Mouse (Mus musculus): ENCODE data around the gene Scn1a.

The Scn1a gene

DNA sequence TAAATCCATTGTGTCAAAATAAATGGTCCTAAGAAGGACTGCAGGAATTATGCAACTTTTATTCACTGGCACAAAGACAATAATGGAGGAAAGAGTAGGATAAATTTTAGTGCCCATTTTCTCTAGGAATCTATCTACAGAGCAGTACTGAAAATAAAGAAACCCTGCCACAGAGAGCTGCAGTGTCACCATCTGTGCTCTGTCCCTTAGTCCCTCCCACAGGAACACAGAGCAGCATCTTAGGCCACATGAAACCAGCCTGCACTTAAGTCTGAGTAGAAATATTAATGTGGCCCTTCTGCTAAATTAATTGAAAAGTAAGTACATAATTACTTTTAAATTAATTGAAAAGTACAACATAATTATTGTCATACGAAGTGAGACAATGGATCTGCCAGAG, 196.6 kb downstream of the Scn1a start:
- 80% methylated on average over 1 of the region's 1 CpGs for WGBS

- 76% methylated on average over 1 of the region's 1 CpGs for WGBS
Observed at GRCm38 (mm10) chr2:66240334-66240733, 200.3 kb downstream of the Scn1a start.

- 90% methylated on average over 5 of the region's 5 CpGs for WGBS
Observed at GRCm38 (mm10) chr2:66238886-66239285, 201.8 kb downstream of the Scn1a start.

GRCm38 (mm10) chr2:66220954-66221353, 219.7 kb downstream of the Scn1a start:
- WGBS: 88% methylated on average over 7 of the region's 7 CpGs
